Mouse (Mus musculus): ENCODE results near the gene Tgfbr3l.
A peak's percentile ranks its signal among the peaks of the same experiment; 100 is the strongest.
"Not testable (repeated sequence)": the region's sequence is repeated elsewhere in the genome, so short reads cannot be mapped to it uniquely, and the experiment has no call there.

The Tgfbr3l gene

DNA sequence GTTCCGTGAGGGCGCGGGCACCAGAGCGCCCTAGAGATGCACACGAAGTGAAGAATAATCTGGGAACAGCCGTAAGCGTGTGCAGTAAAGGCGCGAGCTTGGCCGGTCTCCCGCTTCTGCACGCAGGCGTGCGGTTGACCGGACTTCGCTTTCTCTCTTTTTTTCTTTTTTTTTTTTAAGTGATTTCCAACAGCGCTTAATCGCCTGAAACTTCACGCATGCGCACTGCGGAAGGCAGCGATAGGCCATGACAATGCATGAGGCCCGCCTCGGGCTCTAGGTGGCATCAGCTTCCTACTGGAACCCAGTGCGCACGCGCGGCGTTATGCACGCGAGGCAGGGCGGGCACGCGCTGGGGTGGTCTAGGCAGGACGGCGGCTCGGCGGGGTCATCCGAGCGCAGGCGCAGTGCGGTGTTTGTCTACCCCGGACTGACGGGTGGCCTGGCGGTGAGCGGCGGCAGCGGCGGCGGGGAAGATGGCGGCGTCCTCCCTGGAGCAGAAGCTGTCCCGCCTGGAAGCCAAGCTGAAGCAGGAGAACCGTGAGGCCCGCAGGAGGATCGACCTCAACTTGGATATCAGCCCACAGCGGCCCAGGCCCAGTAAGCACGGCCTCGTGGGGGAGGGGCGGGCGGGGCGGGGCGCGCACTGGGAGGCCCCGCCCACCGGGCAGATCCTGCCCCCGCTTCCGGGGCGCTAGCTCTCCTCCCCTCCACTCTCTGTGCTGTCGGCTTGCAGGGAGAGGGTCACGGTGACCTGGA lies 9.4 kb upstream of the Tgfbr3l start, which contains the start of the genes Map2k7 and Gm49320:
TSS of gene Map2k7 (plus strand) at position 307 of the 759 bp plus-strand sequence.
TSS of gene Gm49320 (plus strand) at position 432 of the 759 bp plus-strand sequence.
- DNase-seq: peak; percentile 100

DNA sequence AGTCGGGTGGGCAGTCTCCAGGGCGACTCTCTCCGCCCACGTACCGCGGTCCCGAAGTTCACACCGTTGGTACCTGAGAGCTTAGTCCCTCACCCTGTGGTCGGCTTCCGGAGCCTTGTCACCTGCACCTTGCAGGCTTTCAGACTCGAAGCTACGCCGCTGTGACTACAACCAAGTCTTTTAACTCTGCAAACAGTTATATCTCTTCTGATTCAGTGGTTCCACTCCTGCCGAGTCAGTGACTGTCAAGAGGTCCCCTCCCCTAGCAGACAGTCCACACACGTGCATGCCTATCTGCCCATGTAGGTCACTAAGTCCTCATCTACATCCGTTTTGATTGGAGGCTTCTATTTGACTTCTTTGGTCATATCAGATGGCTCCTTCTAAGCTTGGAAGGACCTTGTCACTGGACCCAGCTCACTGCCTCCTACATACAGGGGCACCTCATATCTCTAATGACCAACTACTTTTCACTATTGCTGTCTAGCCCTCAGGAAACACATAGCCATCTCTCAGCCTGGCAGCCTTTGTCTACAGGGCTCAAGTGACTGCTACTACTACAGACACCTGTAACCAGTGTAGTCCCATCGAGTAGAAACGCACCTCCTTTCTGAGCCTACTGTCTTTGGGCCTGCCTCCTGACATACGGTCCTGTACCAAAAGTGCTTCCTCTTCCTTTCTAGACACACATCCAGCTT lies 8.7 kb upstream of the Tgfbr3l start:
- no peak for DNase-seq

DNA sequence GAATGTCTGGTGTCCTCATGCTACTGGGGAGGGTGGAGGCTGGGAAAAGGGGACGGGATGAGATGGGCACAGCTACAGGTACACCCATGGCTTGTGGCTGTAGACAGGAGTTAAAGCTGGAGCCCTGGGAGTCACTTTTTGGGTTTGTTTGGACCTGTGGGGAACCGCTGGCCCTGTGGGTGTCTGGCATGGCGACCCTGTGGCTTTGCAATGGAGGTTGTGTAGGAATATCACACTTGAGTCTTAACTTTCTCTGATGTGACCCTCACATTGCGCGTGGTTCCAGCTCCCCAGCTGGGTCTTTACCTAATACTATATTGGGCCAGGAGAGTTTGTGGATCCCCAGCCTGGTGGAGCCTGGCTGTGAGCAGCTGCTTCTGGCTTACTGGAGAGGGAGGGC lies 3.0 kb upstream of the Tgfbr3l start:
- DNase-seq: no peak

DNA sequence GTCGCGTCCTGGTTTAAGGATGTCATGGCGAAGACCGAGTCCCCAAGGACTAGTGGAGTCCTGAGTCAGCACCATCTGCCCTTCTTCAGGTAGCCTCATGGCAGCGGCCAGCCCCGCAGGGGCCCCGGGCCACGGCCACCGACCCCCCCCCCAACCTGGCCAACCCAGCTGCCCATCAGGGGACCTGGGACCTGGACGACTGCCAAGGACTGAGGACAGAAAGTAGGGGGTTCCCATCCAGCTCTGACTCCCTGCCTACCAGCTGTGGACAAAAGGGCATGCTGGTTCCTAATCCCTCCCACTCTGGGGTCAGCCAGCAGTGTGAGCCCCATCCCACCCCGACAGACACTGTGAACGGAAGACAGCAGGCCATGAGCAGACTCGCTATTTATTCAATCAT lies 2.3 kb upstream of the Tgfbr3l start:
- DNase-seq: no peak

DNA sequence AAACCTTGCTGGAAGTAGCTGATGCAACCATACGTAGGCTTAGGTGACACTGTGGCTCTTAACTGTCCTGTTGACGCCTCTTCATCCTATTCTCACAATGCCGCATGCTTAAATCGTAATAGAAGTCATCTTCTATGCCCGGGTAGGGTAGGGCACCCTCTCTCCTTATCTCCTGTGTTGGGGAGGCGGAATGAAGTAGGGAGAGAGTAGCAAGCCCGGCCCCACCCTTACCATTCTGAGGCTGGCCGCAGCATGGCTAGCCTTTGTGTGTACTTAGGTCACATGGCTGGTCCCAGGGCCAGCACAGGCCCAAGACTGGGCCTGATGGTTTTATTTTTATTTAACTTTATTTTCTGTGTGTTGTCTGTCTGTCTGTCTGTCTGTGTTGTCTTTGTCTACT lies 773 bp upstream of the Tgfbr3l start:
- DNase-seq: no peak

DNA sequence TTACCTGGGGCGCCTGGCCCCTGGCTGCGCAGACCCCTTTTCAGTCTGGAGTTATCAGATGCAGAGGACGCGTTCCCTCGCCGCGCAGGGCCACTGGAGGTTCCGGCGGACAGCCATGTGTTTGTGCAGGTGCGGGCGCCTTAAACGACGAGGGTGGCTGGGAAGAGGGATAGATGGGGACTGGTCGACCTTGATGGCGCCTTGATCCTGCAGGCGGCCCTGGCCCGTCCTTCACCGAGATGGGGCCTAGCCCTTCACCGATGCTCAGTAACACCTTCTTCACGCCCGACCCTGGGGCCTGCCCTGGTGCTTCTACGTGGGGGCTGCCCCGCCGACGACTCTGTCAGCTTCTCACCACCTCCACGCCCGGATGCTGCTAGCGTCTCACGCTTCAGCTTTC lies 1.2 kb downstream of the Tgfbr3l start:
- no peak for DNase-seq

DNA sequence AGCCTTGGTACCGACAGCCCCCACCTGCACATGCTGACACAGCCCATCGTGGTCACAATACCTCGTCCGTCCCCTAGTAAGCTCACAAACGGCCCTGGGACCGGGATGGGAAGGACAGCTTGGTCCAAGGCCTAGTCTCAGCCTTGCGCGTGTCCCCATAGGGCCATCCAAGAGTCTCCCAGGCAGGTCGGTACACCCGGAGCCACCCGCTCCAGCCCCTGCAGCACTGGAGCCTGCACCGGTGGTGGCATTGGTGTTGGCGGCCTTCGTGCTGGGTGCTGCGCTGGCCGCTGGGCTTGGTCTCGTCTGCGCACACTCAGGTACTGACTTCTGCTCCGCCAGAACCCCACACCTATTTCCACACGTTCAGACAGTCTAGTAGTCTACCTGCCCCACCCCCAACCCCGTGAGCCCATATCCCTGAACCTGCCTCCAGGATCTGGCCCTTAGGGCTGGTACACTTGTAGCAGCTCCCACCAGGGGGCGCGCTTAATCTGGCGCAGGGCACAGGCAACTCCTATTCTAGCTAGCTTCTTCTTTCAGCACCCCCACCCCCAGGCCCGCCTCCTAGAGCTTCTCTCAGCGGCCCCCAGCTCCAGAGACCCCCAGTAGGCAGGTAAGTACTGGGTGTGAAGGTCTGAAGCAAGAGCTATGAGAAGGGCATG lies 2.4 kb downstream of the Tgfbr3l start:
- peak; percentile 75 for DNase-seq

DNA sequence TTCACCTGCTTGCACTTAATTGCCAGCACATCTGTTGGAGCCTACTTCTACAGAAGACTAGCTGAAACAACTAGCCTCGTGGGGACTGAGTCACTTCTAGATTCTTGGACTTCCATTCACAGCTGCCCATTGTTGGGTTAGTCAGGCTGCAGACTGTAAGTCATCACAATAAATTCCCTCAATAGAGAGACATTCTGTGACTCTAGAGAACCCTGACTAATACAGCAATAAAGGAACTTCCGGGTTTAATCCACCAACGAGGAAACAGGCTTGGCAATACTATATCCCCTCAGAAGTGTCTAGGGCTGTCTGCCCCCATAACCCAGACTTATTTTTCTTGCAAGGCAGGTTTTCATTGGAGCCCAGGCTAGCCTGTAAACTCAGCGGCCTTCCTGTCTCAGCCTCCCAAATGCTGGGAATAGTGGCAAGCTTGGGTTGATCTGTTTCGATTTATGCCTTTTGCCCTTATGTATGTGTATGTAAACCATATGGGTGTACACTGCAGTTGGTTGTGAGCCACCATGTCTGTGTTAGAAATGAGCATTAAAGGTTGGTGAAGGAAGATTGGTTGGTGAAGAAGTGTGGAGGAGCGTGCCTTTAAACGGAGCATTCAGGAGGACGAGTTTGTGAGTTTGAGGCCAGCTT lies 4.2 kb downstream of the Tgfbr3l start:
- no peak for DNase-seq

DNA sequence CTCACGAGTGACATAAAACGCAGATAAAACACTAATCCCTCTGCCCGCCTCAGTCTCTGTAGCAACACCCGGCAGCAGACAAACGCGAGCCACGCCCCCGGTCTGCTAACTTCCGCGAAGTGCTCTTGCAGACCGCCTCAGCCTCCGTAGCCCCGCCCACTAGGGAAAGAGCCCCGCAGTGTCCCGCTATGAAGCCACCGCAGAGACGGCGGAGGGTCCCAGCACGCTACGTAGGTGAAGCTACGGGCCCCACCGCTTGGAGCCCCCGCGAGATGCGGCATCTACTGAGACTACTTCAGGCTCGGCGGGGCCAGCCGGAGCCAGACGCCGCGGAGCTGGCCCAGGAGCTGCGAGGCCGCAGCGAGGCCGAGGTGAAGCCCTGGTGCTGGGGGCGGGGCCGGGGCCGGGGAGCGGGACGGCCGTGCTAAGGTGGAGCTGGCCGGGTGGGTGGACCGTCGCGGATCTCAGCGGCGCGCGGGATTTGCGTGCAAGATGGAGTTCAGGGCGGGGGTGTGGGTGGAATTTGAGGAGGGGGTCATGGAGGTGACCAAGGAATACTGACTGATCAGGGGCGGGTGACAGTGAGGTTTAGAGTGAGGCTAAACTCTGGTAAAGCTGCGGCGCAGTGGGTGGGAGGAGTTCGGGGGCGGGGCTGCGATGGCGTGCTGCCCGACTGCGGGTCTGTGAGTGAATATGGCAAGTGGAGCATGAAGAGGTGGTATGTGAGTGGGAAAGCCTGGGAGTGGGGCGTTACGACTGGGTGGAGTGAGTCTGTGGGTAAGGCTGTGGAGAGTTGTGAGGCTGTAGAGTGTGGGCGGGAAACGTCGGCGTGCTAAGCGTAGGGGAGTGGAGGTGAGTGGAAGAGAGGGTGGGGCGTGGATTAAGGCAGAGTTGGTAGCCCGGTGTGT lies 5.2 kb downstream of the Tgfbr3l start, which contains the start of gene Snapc2:
TSS of gene Snapc2 (plus strand) at position 147 of the 908 bp plus-strand sequence.
- DNase-seq: peak; percentile 91

DNA sequence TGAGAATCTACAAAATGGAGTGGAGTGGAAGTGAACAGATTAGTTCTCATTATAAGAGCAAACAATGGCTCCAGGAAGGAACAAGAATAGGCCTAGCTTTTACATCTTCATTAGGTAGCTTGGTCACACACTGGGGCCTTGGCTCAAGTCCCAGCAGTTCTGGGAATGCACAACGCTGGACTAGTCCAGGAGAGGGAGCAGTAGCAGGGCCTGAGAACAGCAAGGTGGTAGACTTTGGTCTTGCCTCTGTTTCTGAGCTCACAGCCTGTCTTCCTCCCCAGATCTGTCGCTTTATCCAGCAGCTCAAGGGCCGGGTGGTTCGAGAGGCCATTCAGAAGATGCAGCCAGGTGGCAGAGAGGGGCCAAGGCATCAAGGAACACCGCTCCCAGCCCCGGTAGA lies 6.0 kb downstream of the Tgfbr3l start:
- DNase-seq: peak; percentile 69

DNA sequence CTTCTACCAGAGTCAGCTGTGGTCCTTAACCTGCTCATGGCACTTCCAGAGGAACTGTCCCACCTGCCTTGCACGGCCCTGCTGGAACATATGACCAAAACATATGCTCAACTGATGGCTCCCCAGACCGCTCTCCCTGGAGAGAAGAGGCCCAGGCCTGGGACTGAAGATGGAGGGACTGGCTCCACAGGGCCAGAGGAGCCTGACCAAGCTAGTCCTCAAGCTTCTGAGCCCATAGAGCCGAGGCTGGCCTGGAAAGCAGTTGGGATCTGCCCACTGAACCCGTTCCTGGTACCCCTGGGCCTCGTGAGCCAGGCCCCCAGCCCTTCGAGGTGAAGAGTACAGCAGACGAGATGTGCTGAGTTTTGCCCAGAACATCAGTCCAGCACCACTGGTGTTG lies 7.5 kb downstream of the Tgfbr3l start:
- DNase-seq: not testable (repeated sequence)

DNA sequence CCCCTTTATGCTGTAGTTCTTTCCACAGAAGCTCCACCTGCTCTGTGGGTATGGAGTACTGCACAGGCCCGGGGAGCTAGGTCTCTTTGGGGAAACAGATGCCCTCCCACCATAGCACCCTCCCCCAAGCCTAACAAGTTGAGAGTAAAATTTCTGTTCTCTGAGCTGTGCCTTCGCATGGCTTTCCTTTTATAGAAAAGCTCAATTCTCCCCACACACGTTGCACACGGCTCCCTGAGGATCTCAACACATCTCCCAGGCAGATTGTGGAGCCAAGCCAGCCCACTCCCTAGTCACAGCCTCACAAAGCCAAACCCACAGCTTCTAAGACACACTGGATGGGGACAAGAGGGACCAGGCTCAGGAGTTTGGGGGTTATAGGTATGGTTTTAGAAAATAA lies 8.9 kb downstream of the Tgfbr3l start:
- DNase-seq: no peak

DNA sequence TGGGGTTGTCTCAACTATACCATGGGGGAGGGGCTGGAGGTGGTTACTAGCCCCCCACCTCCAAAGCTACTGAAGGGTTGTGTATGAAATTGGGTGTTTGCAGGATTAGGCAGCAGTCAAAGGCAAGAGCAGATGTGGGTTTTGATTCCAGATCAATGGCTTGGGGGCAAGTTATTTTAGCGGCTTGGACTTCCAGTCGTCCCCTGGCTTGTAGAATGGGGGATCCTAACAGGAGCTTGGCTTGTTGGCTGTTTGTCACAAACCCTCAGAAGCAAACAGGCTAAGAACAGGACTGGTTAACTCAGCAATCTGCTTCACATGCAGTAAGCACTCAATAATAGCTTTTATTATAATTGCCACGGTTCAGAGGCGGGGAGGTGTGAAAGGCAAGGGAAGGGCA lies 9.3 kb downstream of the Tgfbr3l start:
- DNase-seq: no peak

DNA sequence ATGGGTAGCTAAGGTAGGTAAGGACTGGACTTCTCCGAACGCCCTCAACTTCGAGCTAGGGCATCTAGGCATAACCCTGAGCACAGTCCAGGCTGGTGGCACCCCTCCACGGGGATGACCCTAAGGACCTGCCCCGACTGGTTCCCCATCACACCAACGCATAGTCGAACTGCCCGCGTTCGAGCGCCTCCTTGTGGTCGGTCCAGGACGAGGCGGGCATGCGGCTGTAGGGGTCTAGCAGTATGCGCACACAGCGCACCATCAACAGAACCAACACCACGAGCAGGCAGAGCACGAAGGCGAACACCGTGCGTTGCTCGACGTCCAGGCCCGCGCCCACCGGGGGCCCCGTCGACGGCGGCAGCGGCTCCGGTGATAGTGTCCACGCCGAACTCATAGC lies 10.2 kb downstream of the Tgfbr3l start:
- DNase-seq: peak; percentile 58

DNA sequence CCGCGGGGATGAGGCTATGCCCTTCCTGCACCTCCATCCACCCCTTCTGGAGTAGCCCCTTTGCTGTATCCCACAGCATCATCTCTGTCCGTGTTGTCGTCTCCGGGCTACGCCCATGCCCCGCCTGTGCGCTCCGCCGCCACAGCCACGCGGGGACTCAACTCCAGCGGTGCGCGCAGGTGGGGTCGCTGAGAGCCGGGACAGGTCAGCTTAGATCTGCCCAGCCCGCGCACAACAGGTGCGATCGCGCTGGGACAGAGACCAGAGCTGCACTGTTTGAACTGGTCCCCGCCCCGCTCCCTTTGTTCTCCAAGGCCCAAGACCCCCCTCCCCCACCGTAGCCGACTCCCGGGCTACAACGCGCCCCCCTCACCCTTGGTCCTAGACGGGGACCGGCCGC lies 10.7 kb downstream of the Tgfbr3l start:
- DNase-seq: no peak

DNA sequence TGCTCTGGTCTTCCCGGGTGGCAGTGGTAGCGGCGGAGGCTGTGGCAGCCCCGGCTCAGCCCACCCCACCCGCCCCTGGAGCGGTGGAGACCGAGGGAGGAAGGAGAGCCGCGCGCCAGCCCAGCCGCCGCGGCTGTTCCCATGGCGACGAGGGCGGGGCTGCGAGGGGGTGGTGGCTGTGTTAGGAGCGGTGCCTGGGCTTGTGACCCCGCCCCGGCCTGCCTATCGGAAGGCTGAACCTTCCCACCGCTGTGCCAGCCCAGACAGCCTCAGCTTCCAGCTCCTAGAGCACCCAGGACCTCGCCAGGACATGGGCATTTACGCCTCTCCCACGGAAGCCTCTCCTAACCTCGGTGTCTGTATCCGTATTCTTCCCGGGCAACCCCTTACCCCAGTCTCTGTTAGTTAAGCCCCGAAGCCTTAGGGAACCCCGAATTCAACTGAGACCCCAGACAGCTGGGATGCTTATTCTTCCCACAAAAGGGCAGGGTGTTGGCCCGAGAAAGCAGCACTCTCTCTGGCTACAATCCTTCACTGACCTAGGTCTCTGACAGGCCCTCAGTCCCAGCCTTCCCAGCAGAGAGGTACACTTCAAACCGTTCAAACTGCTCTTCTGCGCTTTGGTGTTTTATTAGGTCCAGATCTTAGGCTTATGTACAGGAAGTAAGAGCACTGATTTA lies 11.3 kb downstream of the Tgfbr3l start, which contains the start of gene Ctxn1:
TSS of gene Ctxn1 (minus strand) at position 150 of the 680 bp plus-strand sequence.
- DNase-seq: peak; percentile 67

DNA sequence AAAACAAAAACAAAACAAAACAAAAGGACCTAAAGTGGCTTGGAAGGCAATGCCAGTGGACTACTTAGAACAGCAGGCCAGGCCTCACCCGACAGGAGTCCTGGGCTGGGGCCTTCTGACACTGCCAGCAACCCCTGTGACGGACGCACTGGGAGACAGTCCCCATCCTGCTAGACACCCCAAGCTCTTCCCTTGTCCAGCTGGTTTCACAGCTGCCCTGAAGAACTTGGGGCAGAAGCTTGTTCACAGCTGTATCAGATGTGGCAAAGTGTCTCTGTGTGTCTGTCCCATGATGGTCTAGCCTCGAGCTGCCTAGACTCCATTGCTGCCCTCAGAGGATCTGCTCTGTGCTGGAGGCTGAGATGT lies 11.8 kb downstream of the Tgfbr3l start:
- no peak for DNase-seq

DNA sequence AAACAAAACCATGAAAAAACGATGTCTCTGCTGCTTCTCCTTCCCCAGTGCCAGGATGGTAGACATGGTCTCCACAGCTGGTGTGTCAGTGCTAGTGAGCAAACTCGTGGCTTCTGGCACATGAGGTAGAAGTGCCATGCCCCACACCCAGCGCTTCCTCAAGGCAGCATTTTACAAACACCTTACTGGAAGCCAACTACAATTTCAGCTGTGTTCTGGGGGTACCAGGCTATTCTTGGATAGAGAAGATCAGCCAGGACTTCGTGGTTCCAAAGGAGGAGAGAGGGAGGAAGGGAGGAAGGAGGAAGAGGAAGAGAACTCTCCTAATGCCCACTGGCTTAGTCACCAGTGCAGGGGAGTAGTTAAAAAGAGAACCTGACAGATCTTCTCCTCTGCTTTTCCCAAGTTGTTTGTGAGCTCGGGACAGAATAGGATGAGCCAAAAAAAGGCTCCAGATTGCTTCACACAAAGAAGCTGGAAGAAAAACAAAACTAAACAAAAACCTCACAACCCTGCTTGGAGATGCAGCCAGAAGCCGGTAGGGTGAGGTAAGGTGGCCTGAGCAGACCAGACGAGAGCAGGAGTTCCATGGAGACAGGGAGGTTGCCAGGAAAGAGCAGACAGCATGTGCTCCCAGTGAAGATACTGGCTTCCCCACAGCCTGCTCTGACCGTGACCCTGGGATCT lies 15.2 kb downstream of the Tgfbr3l start:
- no peak for DNase-seq

DNA sequence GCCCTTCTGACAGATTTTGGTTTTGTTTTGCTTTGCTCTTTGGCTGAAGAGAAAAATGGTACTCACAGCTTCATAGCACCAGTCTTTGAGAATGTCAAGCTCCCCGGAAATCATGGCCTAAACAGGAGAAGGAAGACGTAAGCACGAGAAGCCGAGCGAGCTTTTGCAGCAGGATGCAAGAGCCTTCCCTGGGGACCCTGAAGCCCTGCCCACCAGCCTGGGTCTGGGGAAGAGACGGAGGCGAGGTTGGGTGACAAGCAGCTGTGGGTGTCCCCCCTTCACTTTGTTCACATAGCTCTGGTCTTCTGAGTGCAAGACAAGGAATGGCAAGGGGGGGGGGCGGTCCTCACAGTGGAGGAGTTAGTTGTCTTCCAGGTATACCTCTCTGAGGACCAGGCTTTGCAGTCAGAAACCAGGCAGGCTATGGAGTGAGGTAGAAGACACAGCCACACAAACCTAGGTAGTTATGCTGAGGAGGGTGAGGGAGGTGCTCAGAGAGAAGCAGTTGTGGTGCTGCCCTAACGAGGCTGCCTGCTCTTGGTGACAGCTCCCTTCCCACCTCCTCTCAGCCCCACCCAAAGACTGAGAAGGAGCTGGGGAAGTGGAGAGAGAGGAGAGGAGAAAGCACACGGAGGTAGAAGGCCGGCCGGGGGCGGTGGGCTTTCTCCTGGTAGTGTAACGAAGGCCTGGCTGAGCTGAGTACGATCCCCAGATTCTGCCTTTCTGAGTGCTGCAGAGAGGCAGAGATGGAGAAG lies 17.3 kb downstream of the Tgfbr3l start:
- no peak for DNase-seq

DNA sequence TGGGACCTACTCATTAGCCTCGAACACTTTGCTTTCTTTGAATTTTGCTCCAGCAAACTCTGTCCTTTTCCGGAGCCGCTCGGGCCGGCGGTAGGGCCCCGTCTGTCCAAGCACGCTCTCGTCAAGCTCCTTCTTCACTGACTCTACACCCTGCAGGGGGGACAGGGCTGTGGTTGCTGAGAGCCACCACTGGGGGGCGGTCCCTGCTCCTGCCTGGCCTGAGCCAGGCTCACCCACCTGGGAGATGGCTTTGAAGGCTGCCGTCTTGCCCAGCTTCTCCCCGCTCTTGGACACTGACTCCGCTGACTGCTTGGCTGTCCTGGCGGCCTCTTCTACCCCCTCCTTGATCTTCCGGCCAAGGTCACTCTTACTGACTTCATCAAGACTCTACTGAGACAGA lies 19.6 kb downstream of the Tgfbr3l start:
- no peak for DNase-seq

Measured in cerebellum, adult 11 months (tissue).